Mouse (Mus musculus) MEL (cell line): ENCODE results near the gene Spef2.

Experiments
- CTCF ChIP-seq, 3 experiments: IDR thresholded peaks in 2 of 3; conservative IDR thresholded peaks in 1 of 3; 2 replicates each; pipeline ENCODE4 v1.5.1; 2011 to 2012; ENCODE audit warnings: low read length in 3 of 3, low read depth in 2 of 3, mild to moderate bottlenecking in 2 of 3, improper control_type of control experiment in 1 of 3, inconsistent platforms in 1 of 3, mixed read lengths in 1 of 3, moderate library complexity in 1 of 3; ENCODE audit not compliant: control insufficient read depth in 1 of 3, insufficient read depth in 1 of 3, poor library complexity in 1 of 3, severe bottlenecking in 1 of 3
- EP300 ChIP-seq, 2 experiments: IDR thresholded peaks; 2 replicates each; pipeline ENCODE4 v1.6.1; 2011; ENCODE audit warnings: improper control_type of control experiment in 2 of 2, low read length in 2 of 2, low read depth in 1 of 2, mild to moderate bottlenecking in 1 of 2
- MAX ChIP-seq: IDR thresholded peaks from 2 replicates; pipeline ENCODE4 v1.6.1; 2011; ENCODE audit warnings: low read length, improper control_type of control experiment
- MYC ChIP-seq: IDR thresholded peaks from 2 replicates; pipeline ENCODE4 v1.6.1; 2011; ENCODE audit warnings: low read depth, mild to moderate bottlenecking, low read length, improper control_type of control experiment, moderate library complexity
- POLR2A ChIP-seq, 2 experiments: IDR thresholded peaks; 2 replicates each; pipeline ENCODE4 v1.6.1; 2011 to 2012; ENCODE audit warnings: low read length in 2 of 2, mild to moderate bottlenecking in 2 of 2, control low read depth in 1 of 2, improper control_type of control experiment in 1 of 2, low read depth in 1 of 2, moderate library complexity in 1 of 2; ENCODE audit not compliant: control insufficient read depth in 1 of 2, insufficient read depth in 1 of 2, poor library complexity in 1 of 2
- POLR2AphosphoS2 ChIP-seq: IDR thresholded peaks from 2 replicates; pipeline ENCODE4 v1.6.1; 2011; ENCODE audit warnings: low read length, improper control_type of control experiment
- RAD21 ChIP-seq: IDR thresholded peaks from 2 replicates; pipeline ENCODE4 v1.6.1; 2011; ENCODE audit warnings: mild to moderate bottlenecking, low read depth, low read length, improper control_type of control experiment
- SIN3A ChIP-seq: IDR thresholded peaks from 2 replicates; pipeline ENCODE4 v1.6.1; 2012; ENCODE audit warnings: low read length, improper control_type of control experiment, inconsistent platforms
- SMC3 ChIP-seq: IDR thresholded peaks from 2 replicates; pipeline ENCODE4 v1.6.1; 2011; ENCODE audit warnings: low read depth, low read length, improper control_type of control experiment

DNA sequence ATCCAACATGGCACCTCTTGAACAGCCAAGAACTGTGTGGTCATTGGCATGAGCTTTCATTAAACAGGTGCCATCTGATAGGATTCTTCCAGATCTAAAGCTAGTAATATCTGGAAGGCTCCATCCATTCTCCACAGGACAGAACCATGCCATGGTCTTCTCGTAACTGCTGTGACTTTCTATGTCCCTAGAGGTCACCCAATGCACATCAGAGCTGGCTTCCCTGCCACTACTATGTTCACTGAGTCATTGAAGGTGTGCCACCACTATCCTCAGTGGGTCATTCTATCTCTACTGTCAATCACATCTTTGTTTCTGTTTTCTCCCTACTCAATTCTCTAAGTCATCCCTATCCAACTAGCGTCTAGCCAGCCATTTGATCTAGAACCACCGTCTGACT is 6.5 kb downstream of the Spef2 start:
- no peak for TF ChIP-seq MYC
- peak; percentile 14; the same call in 1 of the 2 replicates for TF ChIP-seq RAD21
- no peak for TF ChIP-seq SIN3A
- no peak for TF ChIP-seq SMC3
- no peak for TF ChIP-seq CTCF (IDR thresholded peaks at IDR 0.05 in 2 of 3, conservative IDR thresholded peaks at IDR 0.05 in 1 of 3; ENCODE audit: control insufficient read depth in 1 of 3, insufficient read depth in 1 of 3, low read depth in 2 of 3, low read length in 3 of 3, poor library complexity in 1 of 3, severe bottlenecking in 1 of 3)
- no peak for TF ChIP-seq POLR2AphosphoS2
- no peak for TF ChIP-seq POLR2A (IDR thresholded peaks at IDR 0.05; ENCODE audit: control insufficient read depth in 1 of 2, insufficient read depth in 1 of 2, low read depth in 1 of 2, low read length in 2 of 2, poor library complexity in 1 of 2)
- no peak for TF ChIP-seq MAX
- TF ChIP-seq EP300 (IDR thresholded peaks at IDR 0.05; ENCODE audit: low read depth in 1 of 2, low read length in 2 of 2): no peak
